Mouse (Mus musculus) neural tube, embryonic 14.5 days (tissue): ENCODE measurements at regions not wholly inside any gene's neighbourhood (a gene's known extent, or its start where the extent isn't known, plus 50 kb on each side); places are given as distances from the start of the nearest gene placed in this dataset.

ENCODE experiments used
- ATAC-seq: fragments of 200-750 bp; cut with Nextera tagmentation; 2 replicates; pipeline ENCODE4 v1.8.0; 2017; ENCODE audit warnings: low read depth, mild to moderate bottlenecking, moderate TSS enrichment, moderate library complexity
- H3K27ac ChIP-seq: fragments of 300-500 bp; sonication (generic); 2 replicates; pipeline ENCODE4 v1.5.1; 2014; ENCODE audit warnings: low read depth, mild to moderate bottlenecking, control low read depth, low read length, moderate library complexity, mixed read lengths
- H3K27me3 ChIP-seq: fragments of 300-500 bp; sonication (generic); 2 replicates; pipeline ENCODE4 v1.6.1; 2014; ENCODE audit warnings: low read length; ENCODE audit not compliant: control insufficient read depth, insufficient read depth
- H3K36me3 ChIP-seq: fragments of 300-500 bp; sonication (generic); 2 replicates; pipeline ENCODE4 v1.6.1; 2014; ENCODE audit warnings: low read length, mixed read lengths; ENCODE audit not compliant: control insufficient read depth, insufficient read depth
- H3K4me1 ChIP-seq: fragments of 300-500 bp; sonication (generic); 2 replicates; pipeline ENCODE4 v1.6.1; 2014; ENCODE audit warnings: low read length; ENCODE audit not compliant: control insufficient read depth, insufficient read depth
- H3K4me2 ChIP-seq: fragments of 300-500 bp; sonication (generic); 2 replicates; pipeline ENCODE4 v1.6.1; 2014; ENCODE audit warnings: mild to moderate bottlenecking, low read depth, low read length, control low read depth
- H3K4me3 ChIP-seq: fragments of 300-500 bp; sonication (generic); 2 replicates; pipeline ENCODE4 v1.5.1; 2014; ENCODE audit warnings: low read depth, low read length, control low read depth, mixed read lengths
- H3K9ac ChIP-seq: fragments of 300-500 bp; sonication (generic); replicated peaks from 2 replicates; pipeline ENCODE4 v1.6.1; 2014; ENCODE audit warnings: low read depth, mild to moderate bottlenecking, control low read depth, low read length, mixed read lengths
- H3K9me3 ChIP-seq: fragments of 300-500 bp; sonication (generic); 2 replicates; pipeline ENCODE4 v1.6.1; 2016; ENCODE audit warnings: low read length; ENCODE audit not compliant: control insufficient read depth
- whole genome bisulfite sequencing: fragments of 180-500 bp; shearing (Covaris S2); extraction: QIAGEN DNeasy Blood & Tissue Kit; methylation state at CpG from one replicate; pipeline ENCODE4 v1.1.7; 2014; 5-methylcytosine and 5-hydroxymethylcytosine counted together

GRCm38 (mm10) chr4:69327606-69328005, 373.4 kb upstream of the Brinp1 start:
- Histone ChIP-seq H3K9ac (no peak overlapping the region), H3K27ac (no peak overlapping the region), H3K36me3 (no peaks in the 10 kb centered on the region), H3K4me2 (no peak overlapping the region), H3K4me3 (no peak overlapping the region), H3K27me3 (no peaks in the 10 kb centered on the region), H3K4me1 (no peaks in the 10 kb centered on the region), H3K9me3 (no peaks in the 10 kb centered on the region)
- WGBS: 74% methylated on average over 3 of the region's 3 CpGs
- no peak for ATAC-seq
